Mouse (Mus musculus): ENCODE measurements at regions not wholly inside any gene's neighbourhood (a gene's known extent, or its start where the extent isn't known, plus 50 kb on each side); places are given as distances from the start of the nearest gene placed in this dataset.

- Histone ChIP-seq H3K4me1 (ENCODE audit: insufficient read depth, low read depth, low read length) (no peaks in the 10 kb centered on the region), H3K36me3 (replicated peaks) (no peaks in the 10 kb centered on the region), H3K27me3 (ENCODE audit: insufficient read depth, low read length) (no peaks in the 10 kb centered on the region), H3K4me3 (ENCODE audit: low read depth, low read length) (no peak overlapping the region), H3K9me3 (replicated peaks) (no peaks in the 10 kb centered on the region)
- no peak for TF ChIP-seq TAL1 (conservative IDR thresholded peaks at IDR 0.05; ENCODE audit: low read depth, low read length)
- no peak for TF ChIP-seq POLR2AphosphoS5 (IDR thresholded peaks at IDR 0.05; ENCODE audit: insufficient replicate concordance, low read depth, low read length)
- TF ChIP-seq GATA1 (IDR thresholded peaks at IDR 0.05; ENCODE audit: borderline replicate concordance, low read length): no peak
- no peak for TF ChIP-seq CTCF (IDR thresholded peaks at IDR 0.05; ENCODE audit: low read depth, low read length)
- no peak for TF ChIP-seq GATA2 (IDR thresholded peaks at IDR 0.05; ENCODE audit: borderline replicate concordance, low read depth, low read length)
- ATAC-seq (ENCODE audit: extremely low read depth, insufficient number of reproducible peaks, low FRiP score, poor library complexity, severe bottlenecking): no peak
- no peak for DNase-seq (ENCODE audit: low spot score)
These were observed 345.3 kb upstream of the Ercc4 start for GRCm38 (mm10) chr16:12764166-12764565.

- DNase-seq (ENCODE audit: low spot score): no peak
- Histone ChIP-seq H3K36me3 (replicated peaks) (no peaks in the 10 kb centered on the region), H3K4me3 (ENCODE audit: low read depth, low read length) (no peak overlapping the region), H3K4me1 (ENCODE audit: insufficient read depth, low read depth, low read length) (no peaks in the 10 kb centered on the region), H3K9me3 (replicated peaks) (no peaks in the 10 kb centered on the region), H3K27me3 (ENCODE audit: insufficient read depth, low read length) (no peaks in the 10 kb centered on the region)
- ATAC-seq (ENCODE audit: extremely low read depth, insufficient number of reproducible peaks, low FRiP score, poor library complexity, severe bottlenecking): no peak
- no peak for TF ChIP-seq GATA2 (IDR thresholded peaks at IDR 0.05; ENCODE audit: borderline replicate concordance, low read depth, low read length)
- TF ChIP-seq TAL1 (conservative IDR thresholded peaks at IDR 0.05; ENCODE audit: low read depth, low read length): no peak
These were observed 344.9 kb upstream of the Ercc4 start for GRCm38 (mm10) chr16:12764608-12765007.

GRCm38 (mm10) chr16:12766846-12767245 lies 342.6 kb upstream of the Ercc4 start:
- Histone ChIP-seq H3K9me3 (replicated peaks) (no peaks in the 10 kb centered on the region), H3K4me1 (ENCODE audit: insufficient read depth, low read depth, low read length) (no peaks in the 10 kb centered on the region), H3K27me3 (ENCODE audit: insufficient read depth, low read length) (no peaks in the 10 kb centered on the region), H3K36me3 (replicated peaks) (no peaks in the 10 kb centered on the region), H3K4me3 (ENCODE audit: low read depth, low read length) (no peak overlapping the region)
- TF ChIP-seq CTCF (IDR thresholded peaks at IDR 0.05; ENCODE audit: low read depth, low read length): no peak
- no peak for TF ChIP-seq TAL1 (conservative IDR thresholded peaks at IDR 0.05; ENCODE audit: low read depth, low read length)
- no peak for TF ChIP-seq POLR2AphosphoS5 (IDR thresholded peaks at IDR 0.05; ENCODE audit: insufficient replicate concordance, low read depth, low read length)
- no peak for TF ChIP-seq GATA2 (IDR thresholded peaks at IDR 0.05; ENCODE audit: borderline replicate concordance, low read depth, low read length)
- TF ChIP-seq GATA1 (IDR thresholded peaks at IDR 0.05; ENCODE audit: borderline replicate concordance, low read length): no peak
- ATAC-seq (ENCODE audit: extremely low read depth, insufficient number of reproducible peaks, low FRiP score, poor library complexity, severe bottlenecking) (no peak), DNase-seq (ENCODE audit: low spot score) (no peak)

GRCm38 (mm10) chr16:12768161-12768895 lies 341.2 kb upstream of the Ercc4 start:
- no peaks in the 10 kb centered on the region for H3K4me1 ChIP-seq (ENCODE audit: insufficient read depth, low read depth, low read length)
- TF ChIP-seq GATA2 (IDR thresholded peaks at IDR 0.05; ENCODE audit: borderline replicate concordance, low read depth, low read length): no peak
- no peak for TF ChIP-seq CTCF (IDR thresholded peaks at IDR 0.05; ENCODE audit: low read depth, low read length)
- TF ChIP-seq GATA1 (IDR thresholded peaks at IDR 0.05; ENCODE audit: borderline replicate concordance, low read length): no peak
- no peak for TF ChIP-seq POLR2AphosphoS5 (IDR thresholded peaks at IDR 0.05; ENCODE audit: insufficient replicate concordance, low read depth, low read length)
- TF ChIP-seq TAL1 (conservative IDR thresholded peaks at IDR 0.05; ENCODE audit: low read depth, low read length): no peak

GRCm38 (mm10) chr16:12770482-12770881 lies 339.0 kb upstream of the Ercc4 start:
- Histone ChIP-seq H3K4me1 (ENCODE audit: insufficient read depth, low read depth, low read length) (no peaks in the 10 kb centered on the region), H3K9me3 (replicated peaks) (no peaks in the 10 kb centered on the region), H3K27me3 (ENCODE audit: insufficient read depth, low read length) (no peaks in the 10 kb centered on the region), H3K4me3 (ENCODE audit: low read depth, low read length) (no peak overlapping the region), H3K36me3 (replicated peaks) (no peaks in the 10 kb centered on the region)
- no peak for ATAC-seq (ENCODE audit: extremely low read depth, insufficient number of reproducible peaks, low FRiP score, poor library complexity, severe bottlenecking)
- TF ChIP-seq CTCF (IDR thresholded peaks at IDR 0.05; ENCODE audit: low read depth, low read length) (no peak), GATA2 (IDR thresholded peaks at IDR 0.05; ENCODE audit: borderline replicate concordance, low read depth, low read length) (no peak), GATA1 (IDR thresholded peaks at IDR 0.05; ENCODE audit: borderline replicate concordance, low read length) (no peak), POLR2AphosphoS5 (IDR thresholded peaks at IDR 0.05; ENCODE audit: insufficient replicate concordance, low read depth, low read length) (no peak), TAL1 (conservative IDR thresholded peaks at IDR 0.05; ENCODE audit: low read depth, low read length) (no peak)
- DNase-seq (ENCODE audit: low spot score): no peak

More at GRCm38 (mm10) chr16:12768161-12768895, 341.2 kb upstream of the Ercc4 start:
- H3K27me3 ChIP-seq (ENCODE audit: insufficient read depth, low read length): no peaks in the 10 kb centered on the region
- DNase-seq (ENCODE audit: low spot score) (no peak), ATAC-seq (ENCODE audit: extremely low read depth, insufficient number of reproducible peaks, low FRiP score, poor library complexity, severe bottlenecking) (no peak)
- H3K9me3 ChIP-seq (replicated peaks): no peaks in the 10 kb centered on the region
- no peaks in the 10 kb centered on the region for H3K36me3 ChIP-seq (replicated peaks)
- no peak overlapping the region for H3K4me3 ChIP-seq (ENCODE audit: low read depth, low read length)

- TF ChIP-seq CTCF (IDR thresholded peaks at IDR 0.05; ENCODE audit: low read depth, low read length) (no peak), TAL1 (conservative IDR thresholded peaks at IDR 0.05; ENCODE audit: low read depth, low read length) (no peak), GATA1 (IDR thresholded peaks at IDR 0.05; ENCODE audit: borderline replicate concordance, low read length) (no peak), POLR2AphosphoS5 (IDR thresholded peaks at IDR 0.05; ENCODE audit: insufficient replicate concordance, low read depth, low read length) (no peak), GATA2 (IDR thresholded peaks at IDR 0.05; ENCODE audit: borderline replicate concordance, low read depth, low read length) (no peak)
- DNase-seq (ENCODE audit: low spot score) (no peak), ATAC-seq (ENCODE audit: extremely low read depth, insufficient number of reproducible peaks, low FRiP score, poor library complexity, severe bottlenecking) (no peak)
- H3K27me3 ChIP-seq (ENCODE audit: insufficient read depth, low read length): no peaks in the 10 kb centered on the region
- H3K36me3 ChIP-seq (replicated peaks): no peaks in the 10 kb centered on the region
- H3K4me3 ChIP-seq (ENCODE audit: low read depth, low read length): no peak overlapping the region
- H3K4me1 ChIP-seq (ENCODE audit: insufficient read depth, low read depth, low read length): no peaks in the 10 kb centered on the region
- H3K9me3 ChIP-seq (replicated peaks): no peaks in the 10 kb centered on the region
These were observed 336.9 kb upstream of the Ercc4 start for GRCm38 (mm10) chr16:12772535-12772934.
